Mouse (Mus musculus): ENCODE results near the gene Cntn6. TPM values are rescaled to one million over a fixed set of nuclear protein-coding genes. Genes with fewer than 3 reads are reported as not detected.

The Cntn6 gene
- total RNA-seq (2023), result not detected

DNA sequence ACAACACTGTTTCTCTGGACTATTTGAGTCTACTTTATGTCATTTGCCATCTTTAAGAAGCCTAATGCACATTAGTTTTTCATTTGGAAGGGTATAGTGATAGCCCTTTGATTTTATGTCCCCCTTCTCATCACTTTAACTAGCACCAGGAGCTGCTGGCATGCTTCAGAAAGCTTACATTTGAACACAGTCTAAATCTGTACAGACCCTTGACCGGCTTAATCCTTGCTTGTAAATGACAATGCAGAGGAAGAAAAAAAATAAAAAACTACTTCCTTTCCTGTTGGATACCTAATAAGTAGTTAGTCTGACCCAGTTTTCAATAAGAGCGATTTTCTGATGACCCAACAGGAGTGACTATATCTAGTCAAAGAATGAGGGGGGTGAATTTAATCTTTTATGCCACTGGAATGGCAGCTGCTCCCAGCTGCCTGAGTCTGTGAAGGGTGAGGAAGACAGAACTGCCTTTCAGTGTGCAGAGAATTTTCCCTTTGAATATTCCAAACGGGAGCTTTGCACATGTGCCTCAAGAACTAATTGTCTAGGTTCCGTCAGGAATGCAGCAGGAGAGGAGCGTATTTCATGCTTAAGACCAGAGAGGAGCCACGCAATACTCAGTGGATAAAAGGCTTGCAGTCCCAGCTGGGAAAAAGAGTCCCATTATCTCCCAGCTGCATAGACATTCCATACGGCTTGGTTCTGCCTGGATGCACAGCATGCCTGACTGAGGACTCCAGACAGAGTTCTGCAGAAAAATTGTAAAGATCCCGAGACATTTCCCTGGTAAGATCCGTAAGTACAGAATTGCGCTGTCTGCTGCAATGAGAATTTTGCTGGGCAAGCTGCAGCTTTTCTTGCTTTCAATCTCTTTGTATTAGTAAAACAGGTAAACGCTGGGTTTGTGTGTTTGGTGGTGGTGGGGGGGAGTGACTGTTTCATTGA, at the start of gene Cntn6:
Cntn6 (plus strand) TSS at position 301 of the 942 bp plus-strand sequence.

Data from CD8-positive naive resting alpha-beta T cell, adult 57 days (primary cell).